Mouse (Mus musculus) adipocyte (in vitro differentiated cells): ENCODE measurements around the gene Cd164.

Experiments
- DNase-seq: peaks from one replicate; pipeline ENCODE4 v3.0.0-alpha.2; 2016; ENCODE audit warnings: low spot score

Cd164 gene

GRCm38 (mm10) chr10:41546396-41547165 is 27.4 kb downstream of the Cd164 start:
- no peak for DNase-seq

DNA sequence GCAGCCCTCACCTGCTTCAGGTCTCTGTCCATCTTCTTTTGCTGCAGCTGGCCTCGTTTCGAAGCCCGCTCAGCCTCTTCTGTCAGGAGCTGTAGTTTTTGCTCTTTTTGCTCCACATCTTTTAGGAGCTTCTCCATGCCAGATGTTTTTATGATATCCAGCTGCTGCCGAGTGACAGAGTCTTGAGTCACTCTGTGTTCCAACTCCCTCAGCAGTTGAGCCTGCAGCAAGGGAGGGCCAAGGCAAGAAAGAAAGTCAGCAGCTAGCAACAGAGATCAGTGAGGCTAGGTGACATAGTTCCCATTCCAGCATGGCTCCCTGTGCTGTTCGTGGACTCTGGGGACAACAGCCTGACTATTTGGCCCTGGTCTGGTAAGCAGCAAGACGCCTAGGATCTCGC is 31.5 kb downstream of the Cd164 start:
- DNase-seq: no peak

DNA sequence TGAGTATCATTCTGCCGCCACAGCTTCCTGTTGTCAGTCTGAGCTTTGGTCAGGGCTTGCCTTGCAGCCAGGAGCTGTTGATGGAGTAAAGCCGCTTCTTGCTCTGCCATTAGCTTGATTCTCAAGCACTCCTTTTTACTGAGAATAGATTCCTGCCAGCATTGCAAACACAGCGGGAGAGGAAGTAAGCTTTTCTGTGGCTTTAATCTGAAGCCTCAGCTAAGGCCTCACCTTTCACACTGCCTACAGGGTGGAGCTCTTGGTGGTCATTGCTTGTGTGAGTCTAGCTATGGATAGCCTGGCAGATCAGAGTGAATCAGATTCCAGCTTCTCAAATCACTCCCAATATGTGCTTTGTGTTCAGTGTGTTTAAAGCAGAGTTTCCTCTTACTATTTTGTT is 33.1 kb downstream of the Cd164 start:
- DNase-seq: no peak

- peak; percentile 88 for DNase-seq
Observed at GRCm38 (mm10) chr10:41552847-41553589, 33.8 kb downstream of the Cd164 start.

- no peak for DNase-seq
Observed at GRCm38 (mm10) chr10:41553711-41554110, 34.5 kb downstream of the Cd164 start.

GRCm38 (mm10) chr10:41555081-41555480 is 35.9 kb downstream of the Cd164 start:
- DNase-seq: no peak

GRCm38 (mm10) chr10:41558401-41558800 is 39.2 kb downstream of the Cd164 start:
- no peak for DNase-seq

- no peak for DNase-seq
Observed at GRCm38 (mm10) chr10:41561701-41562395, 42.6 kb downstream of the Cd164 start.

GRCm38 (mm10) chr10:41565141-41565540 is 45.9 kb downstream of the Cd164 start:
- DNase-seq: peak; percentile 90

- DNase-seq: peak; percentile 77
Observed at GRCm38 (mm10) chr10:41568306-41568705, 49.1 kb downstream of the Cd164 start.

- no peak for DNase-seq
Observed at GRCm38 (mm10) chr10:41571065-41571464, 51.9 kb downstream of the Cd164 start.

DNA sequence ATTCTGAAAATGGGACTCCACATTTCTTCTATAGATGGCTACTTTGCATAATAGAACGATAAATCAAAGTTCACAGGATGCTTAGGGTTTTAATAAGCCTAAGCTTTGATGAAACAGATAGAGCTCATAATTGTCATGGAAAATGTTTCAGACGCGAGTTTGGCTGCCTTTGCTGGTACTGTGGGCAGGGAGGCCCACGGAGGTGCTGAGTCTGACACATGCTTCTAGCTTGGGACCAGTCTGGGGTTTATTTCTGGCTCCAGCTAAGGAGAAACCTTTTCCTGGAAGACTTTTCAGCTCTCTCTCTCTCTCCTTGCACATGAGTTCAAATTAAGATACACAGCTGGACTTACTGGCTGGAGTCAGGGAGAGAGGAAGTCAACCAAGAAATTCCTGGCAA is 53.1 kb downstream of the Cd164 start:
- DNase-seq: no peak

DNA sequence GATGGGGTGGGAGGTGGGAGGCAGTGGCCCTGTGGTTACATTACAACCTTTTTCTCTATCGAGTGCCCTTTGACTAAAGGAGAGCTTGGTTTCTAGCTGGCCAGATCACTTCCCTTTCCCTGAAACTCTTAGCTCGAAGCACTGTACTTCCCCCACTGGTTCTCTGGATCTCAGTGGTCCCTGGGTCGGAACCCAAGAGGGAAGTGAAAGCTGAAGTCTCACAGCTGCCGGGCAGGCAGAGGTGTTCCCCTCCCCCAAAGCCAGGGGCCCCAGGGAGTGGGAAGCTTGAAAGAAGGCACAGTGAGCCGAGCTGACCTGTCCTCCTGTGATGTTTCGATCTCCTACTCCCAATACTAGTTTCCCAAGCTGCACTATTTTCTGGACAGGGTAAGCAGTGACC is 54.0 kb downstream of the Cd164 start:
- no peak for DNase-seq

GRCm38 (mm10) chr10:41575451-41576327 is 56.5 kb downstream of the Cd164 start:
- peak; percentile 33 for DNase-seq

DNA sequence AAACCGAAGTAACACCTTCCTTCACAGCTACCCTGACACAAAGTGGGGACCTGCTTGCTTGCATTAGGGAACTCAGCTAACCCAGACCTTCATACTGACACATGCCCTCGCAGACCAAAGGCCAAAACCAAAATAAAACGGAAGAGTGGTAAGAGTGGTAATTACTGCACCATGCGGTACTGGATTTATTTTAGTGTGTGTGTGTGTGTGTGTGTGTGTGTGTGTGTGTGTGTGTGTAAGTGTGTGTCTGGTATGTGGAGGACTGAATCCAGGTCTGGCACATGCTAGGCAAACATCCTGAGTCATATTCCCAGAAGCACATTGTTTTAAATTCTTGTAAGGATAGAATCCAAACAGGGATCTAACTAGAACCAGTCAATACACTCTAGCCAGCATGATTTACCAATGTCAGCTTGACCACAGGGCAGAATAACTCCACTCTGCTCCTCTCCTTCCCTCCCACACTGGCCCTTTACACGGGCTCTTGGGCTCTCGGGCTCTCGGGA is 57.2 kb downstream of the Cd164 start:
- no peak for DNase-seq

DNA sequence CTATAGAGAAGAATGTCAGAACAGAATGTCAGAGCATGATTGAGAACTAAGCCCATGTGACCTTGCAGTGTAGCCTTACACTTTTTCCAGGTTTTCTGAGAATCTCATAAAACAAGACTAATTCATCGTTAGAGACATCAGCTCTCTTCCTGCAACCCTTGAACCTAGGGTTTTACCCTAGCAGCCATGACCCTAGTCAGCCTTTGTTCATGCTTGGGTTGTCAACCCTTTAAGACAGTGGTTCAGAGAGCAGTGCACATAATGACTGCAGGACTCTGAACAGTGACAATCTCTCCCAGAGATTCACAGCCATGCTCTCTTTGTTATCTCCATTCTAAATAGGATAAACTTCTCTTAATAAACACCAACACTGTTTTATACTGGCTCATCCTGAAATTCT is 59.3 kb downstream of the Cd164 start:
- no peak for DNase-seq

DNA sequence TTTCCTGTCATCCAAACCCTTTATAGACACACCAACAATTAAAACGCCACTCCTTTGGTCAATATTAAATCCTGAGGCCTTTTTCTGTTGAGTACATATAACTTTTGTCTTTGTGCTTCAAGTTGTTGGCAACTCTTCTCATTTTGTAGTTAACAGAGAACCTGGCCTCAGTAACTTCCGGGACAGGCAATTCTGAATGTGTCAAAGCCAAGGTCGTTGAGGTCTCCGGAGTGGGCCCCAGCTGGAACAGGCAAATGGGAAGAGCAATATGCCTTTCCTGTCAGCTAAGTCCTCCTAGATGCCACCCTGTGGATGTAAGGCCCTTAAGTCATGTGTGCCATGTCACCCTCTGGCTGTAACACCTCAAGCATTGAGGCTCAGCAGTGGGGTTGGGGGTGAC is 61.2 kb downstream of the Cd164 start:
- DNase-seq: no peak
